Mouse (Mus musculus) adrenal gland, postnatal 36 days (tissue): ENCODE results near the gene Cfd. TPM values are rescaled to one million over a fixed set of nuclear protein-coding genes. Genes with fewer than 3 reads are reported as not detected.
A peak's percentile ranks its signal among the peaks of the same experiment; 100 is the strongest.

Source experiments
- DNase-seq, 2 experiments: peaks; one replicate each; pipeline ENCODE4 v3.0.0; 2021; ENCODE audit warnings: mixed read lengths in 1 of 2
- long read RNA-seq, 2 experiments: library from polyadenylated mRNA; stranded (forward); transcript quantifications; one replicate each; pipeline ENCODE4 v2.0.0; 2021; ENCODE audit warnings: borderline sequencing depth in 2 of 2
- total RNA-seq, 2 experiments: library from RNA; stranded (reverse); gene quantifications; 2 replicates each; pipeline ENCODE4 v1.2.3; 2021

The Cfd gene
- total RNA-seq, result 1,000 to 10,000 TPM; 1,484 to 1,596 TPM
- long read RNA-seq, experiment 1, transcript Cfd-201 (5 exons, 922 nt), result minor isoform, 792 of 2,016 reads
- long read RNA-seq, experiment 1, transcript Cfd-202 (5 exons, 871 nt), result major isoform, 844 of 2,016 reads
- long read RNA-seq, experiment 1, partial matches to known transcripts, result 328 of 2,016 reads
- long read RNA-seq, experiment 1, other reads (novel, unspliced or antisense), result 52 of 2,016 reads
- long read RNA-seq, experiment 2, transcript Cfd-201 (5 exons, 922 nt), result minor isoform, 307 of 715 reads
- long read RNA-seq, experiment 2, transcript Cfd-202 (5 exons, 871 nt), result major isoform, 342 of 715 reads
- long read RNA-seq, experiment 2, partial matches to known transcripts, result 56 of 715 reads
- long read RNA-seq, experiment 2, other reads (novel, unspliced or antisense), result 10 of 715 reads

GRCm38 (mm10) chr10:79890670-79891069 lies at the start of gene Cfd:
TSS of gene Cfd (plus strand) at chr10:79890853.
- DNase-seq, result no peak

- DNase-seq, result no peak
These were observed 48.3 kb upstream of the Cfd start for GRCm38 (mm10) chr10:79842322-79842721.

- peak in 1 of 2 experiments; percentile 58 for DNase-seq
These were observed 47.2 kb upstream of the Cfd start for GRCm38 (mm10) chr10:79843476-79843875.

GRCm38 (mm10) chr10:79846553-79846952 lies 44.1 kb upstream of the Cfd start:
- DNase-seq, result no peak

- no peak for DNase-seq
These were observed 40.6 kb upstream of the Cfd start for GRCm38 (mm10) chr10:79849941-79850628.

GRCm38 (mm10) chr10:79851653-79852052 lies 39.0 kb upstream of the Cfd start:
- no peak for DNase-seq

GRCm38 (mm10) chr10:79852107-79852789 lies 38.4 kb upstream of the Cfd start:
- peak in 1 of 2 experiments; percentile 45 for DNase-seq

- no peak for DNase-seq
These were observed 37.8 kb upstream of the Cfd start for GRCm38 (mm10) chr10:79852827-79853226.

- peak; percentile 96 to 97 for DNase-seq
These were observed 37.3 kb upstream of the Cfd start for GRCm38 (mm10) chr10:79853392-79853791.

- DNase-seq, result peak; percentile 99
These were observed 36.5 kb upstream of the Cfd start, which contains the start of gene Ptbp1 for GRCm38 (mm10) chr10:79853860-79854795. TSS of gene Ptbp1 (plus strand) at chr10:79854427.

GRCm38 (mm10) chr10:79854801-79855541 lies 35.7 kb upstream of the Cfd start:
- DNase-seq, result peak; percentile 70 to 82

GRCm38 (mm10) chr10:79855558-79856184 lies 35.0 kb upstream of the Cfd start:
- peak in 1 of 2 experiments; percentile 58 for DNase-seq

GRCm38 (mm10) chr10:79856280-79856679 lies 34.4 kb upstream of the Cfd start:
- DNase-seq, result no peak

- no peak for DNase-seq
These were observed 33.8 kb upstream of the Cfd start for GRCm38 (mm10) chr10:79856704-79857451.

GRCm38 (mm10) chr10:79857452-79857811 lies 33.2 kb upstream of the Cfd start:
- DNase-seq, result peak; percentile 73 to 87

GRCm38 (mm10) chr10:79857894-79858293 lies 32.8 kb upstream of the Cfd start:
- no peak for DNase-seq

GRCm38 (mm10) chr10:79858416-79859074 lies 32.1 kb upstream of the Cfd start:
- DNase-seq, result peak; percentile 71 to 84

GRCm38 (mm10) chr10:79859116-79859515 lies 31.5 kb upstream of the Cfd start:
- no peak for DNase-seq
